Mouse (Mus musculus) frontal cortex, adult 2 months (tissue): ENCODE measurements around the gene Ctxn2. TPM values are rescaled to one million over a fixed set of nuclear protein-coding genes. Genes with fewer than 3 reads are reported as not detected.
A peak's percentile ranks its signal among the peaks of the same experiment; 100 is the strongest.

Source experiments
- DNase-seq, 2 experiments: peaks; one replicate each; pipeline ENCODE4 v3.0.0; 2022; ENCODE audit warnings: low spot score in 1 of 2; ENCODE audit errors: extremely low spot score in 1 of 2
- polyA plus RNA-seq: library from polyadenylated mRNA; depleted of rRNA; stranded (reverse); fragments of >200 nt; gene quantifications from 2 replicates; pipeline ENCODE4 v1.2.3, GENCODE M21; 2012; rRNA removed

The Ctxn2 gene
- polyA plus RNA-seq, 1 experiment: 6.9 TPM

DNA sequence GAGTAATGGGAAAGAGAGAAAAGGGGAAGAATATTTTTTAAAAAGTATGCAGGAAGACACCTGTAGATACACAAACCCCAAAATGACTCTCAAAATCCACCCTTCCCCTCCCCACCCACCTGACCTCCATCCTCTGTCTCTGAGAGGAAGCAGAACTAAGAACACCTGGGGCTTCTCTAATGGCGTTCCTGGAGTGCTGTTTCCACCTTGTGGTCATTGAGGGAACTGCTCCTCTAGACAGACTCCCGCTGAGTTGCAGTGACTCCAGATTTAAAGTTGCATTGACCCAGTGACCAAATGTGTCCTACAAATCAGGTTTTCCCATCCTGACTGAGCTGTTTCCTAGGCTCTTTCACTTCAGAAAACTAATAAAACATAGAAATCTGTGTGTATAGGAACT is 52.7 kb downstream of the Ctxn2 start:
- DNase-seq: peak; percentile 6 to 85

GRCm38 (mm10) chr2:125192905-125193304 is 56.4 kb downstream of the Ctxn2 start:
- no peak for DNase-seq

- peak in 1 of 2 experiments; percentile 10 for DNase-seq
Observed at GRCm38 (mm10) chr2:125196771-125197170, 60.3 kb downstream of the Ctxn2 start.

Other genes starting within 250 kb of the Ctxn2 start
- gene Slc24a5, start 68.6 kb upstream of the Ctxn2 start, polyA plus RNA-seq: 0.78 and 1.1 TPM in 2 replicates
- 88.2 and 97.5 TPM in 2 replicates for gene Myef2, start 13.0 kb upstream of the Ctxn2 start, polyA plus RNA-seq
- 0.06 and 0.08 TPM in 2 replicates for gene Slc12a1, start 15.8 kb downstream of the Ctxn2 start, polyA plus RNA-seq
- gene Dut, start 110.5 kb downstream of the Ctxn2 start, polyA plus RNA-seq: 34.9 and 38.6 TPM in 2 replicates